Mouse (Mus musculus) small intestine, adult 2 months (tissue): ENCODE measurements at regions not wholly inside any gene's neighbourhood (a gene's known extent, or its start where the extent isn't known, plus 50 kb on each side); places are given as distances from the start of the nearest gene placed in this dataset.

Experiments used
- CTCF ChIP-seq: fragments of 200-500 bp; IDR thresholded peaks from 2 replicates; pipeline ENCODE4 v1.5.1; 2012; ENCODE audit warnings: low read depth, mild to moderate bottlenecking, control low read depth, inconsistent platforms, low read length, moderate library complexity, mixed read lengths; ENCODE audit not compliant: insufficient replicate concordance, insufficient read length; ENCODE audit errors: extremely low read depth
- POLR2A ChIP-seq: fragments of 200-500 bp; IDR thresholded peaks from 2 replicates; pipeline ENCODE4 v1.6.1; 2012; ENCODE audit warnings: low read depth, mild to moderate bottlenecking, control low read depth, inconsistent platforms, low read length, moderate library complexity

DNA sequence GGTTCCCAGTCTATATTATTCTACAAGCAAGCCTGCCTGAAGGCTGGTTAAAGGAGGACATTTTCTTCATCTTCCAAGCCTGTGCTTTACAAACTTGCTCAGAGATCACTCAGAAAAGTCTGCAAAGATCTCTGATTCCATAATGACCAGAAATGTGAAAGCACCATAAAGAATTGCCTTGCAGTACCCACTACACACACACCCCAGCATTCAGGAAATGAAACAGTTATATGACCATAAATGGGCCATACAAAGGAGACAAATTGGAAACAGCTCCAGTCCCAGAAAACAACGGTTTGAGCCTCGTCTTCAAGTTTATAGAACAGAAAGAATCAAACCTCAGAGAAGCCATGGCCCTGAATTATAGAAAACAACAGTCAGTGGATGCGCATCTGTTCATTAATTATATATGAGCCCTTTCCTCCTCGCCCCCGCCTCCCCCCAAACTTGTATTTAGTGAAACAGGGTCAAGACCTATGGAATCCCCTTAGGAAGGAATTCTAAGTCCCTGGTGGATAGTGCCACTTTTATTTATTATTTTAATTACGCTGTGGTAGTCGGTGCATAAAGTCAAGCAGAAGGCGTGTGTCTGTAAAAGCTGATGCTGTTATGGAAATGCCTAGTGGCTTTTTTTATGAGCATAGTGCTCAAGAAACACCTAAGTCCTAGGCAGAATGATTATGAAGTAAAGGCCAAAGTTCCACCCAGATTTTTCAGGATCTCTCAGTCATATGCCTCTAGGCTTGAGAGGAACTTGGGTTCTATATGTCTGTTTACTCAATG lies 266.6 kb upstream of the Ldb2 start:
- no peak for TF ChIP-seq CTCF
- no peak for TF ChIP-seq POLR2A
